Comparison of ENCODE assay signal across 14 mouse cellular contexts in the genomic region with DNA sequence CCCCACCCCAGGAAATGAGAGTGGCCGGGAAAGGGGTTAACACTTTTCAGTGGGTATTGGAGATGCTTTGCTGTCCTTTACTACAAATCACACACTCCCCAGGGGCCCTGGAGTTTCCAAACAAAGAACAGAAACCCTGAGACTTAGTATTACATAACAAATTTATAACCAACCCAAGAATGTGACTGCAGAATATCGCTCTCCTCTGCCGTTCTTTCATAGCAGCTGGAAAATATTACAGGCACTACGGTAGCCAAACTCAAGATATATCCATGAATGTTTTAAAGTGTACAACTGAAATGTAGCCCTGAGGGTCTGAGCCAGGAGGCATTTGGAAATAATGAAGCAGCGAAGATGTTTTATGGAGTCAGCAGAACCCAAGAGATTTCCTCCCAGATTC. TPM values are rescaled to one million over a fixed set of nuclear protein-coding genes. Genes with fewer than 3 reads are reported as not detected.
DNase-seq lines count a peak whose midpoint lies in the region; ATAC-seq and TF ChIP-seq lines count a peak whose summit lies in the region.
"Had no signal": no experiment of that assay in that cellular context is flagged by ENCODE, and none has a peak within 500 bp of the region (broad histone marks: within the 10 kb centered on the region; RNA-seq: fewer than 3 reads in every experiment).

No protein-coding gene starts in this region.

- no peaks in the 10 kb centered on the region for H3K27me3 ChIP-seq in stomach, embryonic 14.5 days (ENCODE audit: control insufficient read depth, insufficient read depth, low read length)
- no peaks in the 10 kb centered on the region for H3K27me3 ChIP-seq in stomach, postnatal 0 days (ENCODE audit: control insufficient read depth, insufficient read depth, low read length)
- H3K27me3 ChIP-seq: heart, embryonic 15.5 days; limb, embryonic 12.5 days; neural tube, embryonic 12.5 days had no signal

- no peak overlapping the region for H3K9ac ChIP-seq in stomach, embryonic 14.5 days (replicated peaks; ENCODE audit: low read depth, low read length)
- H3K9ac ChIP-seq in stomach, postnatal 0 days (ENCODE audit: low read length): no peak overlapping the region
- H3K9ac ChIP-seq: heart, embryonic 15.5 days; limb, embryonic 12.5 days; neural tube, embryonic 12.5 days had no signal

- no peak overlapping the region for H3K4me2 ChIP-seq in stomach, embryonic 14.5 days (replicated peaks; ENCODE audit: low read depth, low read length)
- no peak overlapping the region for H3K4me2 ChIP-seq in stomach, postnatal 0 days (replicated peaks; ENCODE audit: low read depth)
- H3K4me2 ChIP-seq: heart, embryonic 15.5 days; limb, embryonic 12.5 days; neural tube, embryonic 12.5 days had no signal

- WGBS in stomach, embryonic 14.5 days: 38% methylated on average over 5 of the region's 5 CpGs
- WGBS in stomach, postnatal 0 days: 50% methylated on average over 5 of the region's 5 CpGs

- peak; percentile 30; the same call in 1 of the 2 replicates for ATAC-seq in stomach, embryonic 14.5 days (ENCODE audit: insufficient number of reproducible peaks, insufficient read depth, low FRiP score, low read depth)
- no peak for ATAC-seq in stomach, postnatal 0 days (ENCODE audit: low FRiP score, low TSS enrichment)

- DNase-seq in stomach, postnatal 0 days (ENCODE audit: low spot score): no peak
- DNase-seq in heart, adult 8-10 months (ENCODE audit: low spot score): peak; percentile 36
- DNase-seq in kidney, postnatal 36 days: peak; percentile 3 to 5
- DNase-seq in testis, postnatal 14 days (ENCODE audit: low spot score): no peak
- DNase-seq in retina, postnatal 1 day: no peak
- DNase-seq in left cerebral cortex, adult 9 months (ENCODE audit: low spot score in 2 of 2): no peak
- DNase-seq: cerebellum, postnatal 36 days; right cerebral cortex, postnatal 14 days had no signal

- TF ChIP-seq CTCF in stomach, postnatal 0 days (IDR thresholded peaks at IDR 0.05; ENCODE audit: low read depth): no peak

- H3K9me3 ChIP-seq in stomach, embryonic 14.5 days (ENCODE audit: control insufficient read depth, low read depth, low read length): no peaks in the 10 kb centered on the region; the same call in 1 of the 2 replicates
- H3K9me3 ChIP-seq in stomach, postnatal 0 days (ENCODE audit: control insufficient read depth, low read length): no peaks in the 10 kb centered on the region
- H3K9me3 ChIP-seq: forebrain, embryonic 10.5 days; heart, embryonic 15.5 days; limb, embryonic 12.5 days; neural tube, embryonic 12.5 days had no signal

- H3K36me3 ChIP-seq in stomach, embryonic 14.5 days (ENCODE audit: control insufficient read depth, insufficient read depth, low read length): no peaks in the 10 kb centered on the region
- H3K36me3 ChIP-seq in stomach, postnatal 0 days (ENCODE audit: control insufficient read depth, insufficient read depth, low read length): no peaks in the 10 kb centered on the region
- H3K36me3 ChIP-seq: forebrain, embryonic 10.5 days; heart, embryonic 15.5 days; limb, embryonic 12.5 days; neural tube, embryonic 12.5 days had no signal

- H3K4me3 ChIP-seq in stomach, embryonic 14.5 days (ENCODE audit: low read depth, low read length): no peak overlapping the region
- H3K4me3 ChIP-seq in stomach, postnatal 0 days (ENCODE audit: low read depth, low read length): no peak overlapping the region
- H3K4me3 ChIP-seq: forebrain, embryonic 10.5 days; heart, embryonic 15.5 days; limb, embryonic 12.5 days; neural tube, embryonic 12.5 days had no signal

- no peak for TF ChIP-seq EP300 in stomach, postnatal 0 days (optimal IDR thresholded peaks at IDR 0.05)

- peak overlapping the region; percentile 44 for H3K27ac ChIP-seq in stomach, embryonic 14.5 days (ENCODE audit: low read length)
- no peak overlapping the region for H3K27ac ChIP-seq in stomach, postnatal 0 days (replicated peaks)
- H3K27ac ChIP-seq: forebrain, embryonic 10.5 days; heart, embryonic 15.5 days; limb, embryonic 12.5 days; neural tube, embryonic 12.5 days had no signal

- H3K4me1 ChIP-seq in stomach, embryonic 14.5 days (ENCODE audit: control insufficient read depth, insufficient read depth, low read length): no peaks in the 10 kb centered on the region
- no peaks in the 10 kb centered on the region for H3K4me1 ChIP-seq in stomach, postnatal 0 days (replicated peaks; ENCODE audit: control insufficient read depth, insufficient read depth)
- H3K4me1 ChIP-seq: forebrain, embryonic 10.5 days; heart, embryonic 15.5 days; neural tube, embryonic 12.5 days had no signal

RNA-seq across cellular contexts. Expression of a gene that starts 10.2 kb away (rescaled TPM):
- polyA plus RNA-seq in stomach, embryonic 14.5 days (2014; fragmentation: Nextera tagmentation; extraction: Ambion mirVana): not detected in 2 replicates
- not detected in 2 replicates for polyA plus RNA-seq in stomach, postnatal 0 days (2015; fragmentation: Nextera tagmentation; extraction: Ambion mirVana)
- total RNA-seq in heart, adult 8-10 months (2022): not detected
- total RNA-seq: megakaryocyte-erythroid progenitor cell, adult 5-6 weeks had no signal
- polyA plus RNA-seq: forebrain, embryonic 10.5 days; heart, embryonic 15.5 days; limb, embryonic 12.5 days; neural tube, embryonic 12.5 days had no signal

RNA-seq across cellular contexts. Expression of a gene that starts 10.4 kb away (rescaled TPM):
- polyA plus RNA-seq in stomach, embryonic 14.5 days (2014; fragmentation: Nextera tagmentation; extraction: Ambion mirVana): not detected in 2 replicates
- not detected in 2 replicates for polyA plus RNA-seq in stomach, postnatal 0 days (2015; fragmentation: Nextera tagmentation; extraction: Ambion mirVana)
- not detected for total RNA-seq in heart, adult 8-10 months (2022)
- total RNA-seq: megakaryocyte-erythroid progenitor cell, adult 5-6 weeks had no signal
- polyA plus RNA-seq: forebrain, embryonic 10.5 days; heart, embryonic 15.5 days; limb, embryonic 12.5 days; neural tube, embryonic 12.5 days had no signal

Comparison
In these comparisons a context has a peak if more than half of its experiments do, and no peak if none do; other contexts are left out.
1. DNase-seq: peak in heart, adult 8-10 months (single experiment) and kidney, postnatal 36 days (2 of 2); none in stomach, postnatal 0 days (single experiment), testis, postnatal 14 days (single experiment), retina, postnatal 1 day (single experiment) and left cerebral cortex, adult 9 months (0 of 2).